Mouse (Mus musculus) G1E (cell line): ENCODE data around the gene Itfg2. TPM values are rescaled to one million over a fixed set of nuclear protein-coding genes. Genes with fewer than 3 reads are reported as not detected.

Experiments
- ATAC-seq: 2 replicates; pipeline ENCODE4 v1.8.0; 2016; ENCODE audit warnings: mild to moderate bottlenecking; ENCODE audit not compliant: insufficient number of reproducible peaks, poor library complexity, low FRiP score, severe bottlenecking; ENCODE audit errors: extremely low read depth
- DNase-seq: peaks from one replicate; pipeline ENCODE4 v3.0.0; 2012; ENCODE audit warnings: low spot score
- H3K27me3 ChIP-seq: 2 replicates; pipeline ENCODE4 v1.6.1; 2012; ENCODE audit warnings: mild to moderate bottlenecking, low read length, inconsistent platforms; ENCODE audit not compliant: insufficient read depth
- H3K36me3 ChIP-seq: replicated peaks from 2 replicates; pipeline ENCODE3; 2012; ENCODE audit warnings: mild to moderate bottlenecking, inconsistent platforms
- H3K4me1 ChIP-seq: 2 replicates; pipeline ENCODE4 v1.6.1; 2012; ENCODE audit warnings: low read depth, low read length, inconsistent platforms, mixed read lengths; ENCODE audit not compliant: insufficient read depth
- H3K4me3 ChIP-seq: 2 replicates; pipeline ENCODE4 v1.5.1; 2012; ENCODE audit warnings: low read depth, mild to moderate bottlenecking, inconsistent platforms, low read length, moderate library complexity, mixed read lengths
- H3K9me3 ChIP-seq: replicated peaks from 2 replicates; pipeline ENCODE4 v1.6.1; 2012; ENCODE audit warnings: inconsistent platforms
- CTCF ChIP-seq: IDR thresholded peaks from 2 replicates; pipeline ENCODE4 v1.5.1; 2012; ENCODE audit warnings: low read depth, low read length, inconsistent platforms, mixed read lengths
- GATA1 ChIP-seq: IDR thresholded peaks from 2 replicates; pipeline ENCODE4 v1.6.1; 2012; ENCODE audit warnings: borderline replicate concordance, low read length, inconsistent platforms, mixed read lengths
- GATA2 ChIP-seq: IDR thresholded peaks from 2 replicates; pipeline ENCODE4 v1.6.1; 2012; ENCODE audit warnings: low read depth, low read length, inconsistent platforms, borderline replicate concordance
- POLR2AphosphoS5 ChIP-seq: IDR thresholded peaks from 2 replicates; pipeline ENCODE4 v1.6.1; 2012; ENCODE audit warnings: low read depth, low read length, inconsistent platforms; ENCODE audit not compliant: insufficient replicate concordance
- TAL1 ChIP-seq: conservative IDR thresholded peaks from 2 replicates; pipeline ENCODE4 v1.6.1; 2012; ENCODE audit warnings: low read depth, low read length, inconsistent platforms, mixed read lengths
- polyA plus RNA-seq: library from polyadenylated mRNA; stranded (reverse); fragments of >175 nt; gene quantifications from 2 replicates; pipeline ENCODE4 v1.2.3, GENCODE M21; 2012
- total RNA-seq, 2 experiments: library from RNA; stranded (forward) in 1 of 2; stranded (reverse) in 1 of 2; fragments of 200-1000 nt in 1 of 2; fragments of >200 nt in 1 of 2; fragmentation: Nextera tagmentation in 1 of 2; gene quantifications; 2 replicates each; pipeline ENCODE4 v1.2.3; 2014 to 2017

Itfg2 gene
- total RNA-seq (2014; fragmentation: Nextera tagmentation), result 27.2 and 71.2 TPM in 2 replicates
- 12.3 and 16.2 TPM in 2 replicates for total RNA-seq (2017)
- 22.4 and 28.6 TPM in 2 replicates for polyA plus RNA-seq

DNA sequence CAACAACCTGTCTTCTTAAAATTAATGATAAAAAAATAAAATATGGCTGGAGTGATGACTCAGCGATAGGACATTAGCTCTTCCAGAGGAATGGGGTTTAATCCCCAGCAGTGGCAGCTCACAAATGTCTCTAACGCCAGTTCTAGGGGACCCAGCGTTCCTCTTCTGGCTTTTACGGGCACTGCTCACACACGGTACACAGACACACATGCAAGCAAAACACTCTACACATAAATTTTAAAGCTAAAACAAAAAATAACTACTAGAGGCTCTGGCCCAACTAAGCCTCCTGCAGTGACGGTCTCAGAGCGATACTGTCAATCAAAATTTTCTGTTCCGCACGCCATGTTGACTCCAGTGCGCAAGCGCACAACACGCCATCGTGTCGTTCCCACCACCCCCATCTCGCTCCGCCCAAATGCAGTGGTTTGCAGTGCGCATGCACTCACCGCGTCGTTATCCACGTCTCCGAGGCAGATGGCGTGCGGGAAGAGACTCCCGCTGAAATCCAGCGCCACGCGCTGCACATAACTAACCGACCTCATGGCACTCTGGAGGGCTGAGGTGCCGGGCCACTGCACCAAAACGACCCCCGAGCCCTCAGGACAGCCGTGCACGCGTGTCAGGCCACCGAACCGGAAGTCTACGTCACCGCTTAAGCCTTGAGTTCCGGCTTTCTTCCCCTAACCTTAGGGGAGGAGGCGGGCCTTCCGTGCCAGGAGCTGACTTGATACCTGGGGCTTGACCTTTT, at the start of gene Itfg2:
Gene Itfg2 (minus strand): TSS at position 663 of the 751 bp plus-strand sequence.
- peak; percentile 91 for DNase-seq
- Histone ChIP-seq H3K4me1 (peaks cover 25% of the 10 kb centered on the region; the same call in 1 of the 2 replicates), H3K9me3 (no peaks in the 10 kb centered on the region), H3K4me3 (peak within 1 kb of the TSS; percentile 79), H3K36me3 (peaks cover 55% of the 10 kb centered on the region), H3K27me3 (no peaks in the 10 kb centered on the region)
- peak; percentile 80 for ATAC-seq
- TF ChIP-seq POLR2AphosphoS5 (peak; percentile 69; the same call in 1 of the 2 replicates), TAL1 (no peak)

- no peak for DNase-seq
- no peak for TF ChIP-seq TAL1
- no peak for TF ChIP-seq POLR2AphosphoS5
- TF ChIP-seq GATA1, result no peak
- no peak for TF ChIP-seq CTCF
- TF ChIP-seq GATA2, result no peak
- no peak for ATAC-seq
- Histone ChIP-seq H3K9me3 (peaks cover 28% of the 10 kb centered on the region), H3K4me3 (no peak overlapping the region), H3K4me1 (no peaks in the 10 kb centered on the region), H3K27me3 (no peaks in the 10 kb centered on the region), H3K36me3 (no peaks in the 10 kb centered on the region)
Measured at GRCm38 (mm10) chr6:128474112-128474511, 49.4 kb upstream of the Itfg2 start.

DNA sequence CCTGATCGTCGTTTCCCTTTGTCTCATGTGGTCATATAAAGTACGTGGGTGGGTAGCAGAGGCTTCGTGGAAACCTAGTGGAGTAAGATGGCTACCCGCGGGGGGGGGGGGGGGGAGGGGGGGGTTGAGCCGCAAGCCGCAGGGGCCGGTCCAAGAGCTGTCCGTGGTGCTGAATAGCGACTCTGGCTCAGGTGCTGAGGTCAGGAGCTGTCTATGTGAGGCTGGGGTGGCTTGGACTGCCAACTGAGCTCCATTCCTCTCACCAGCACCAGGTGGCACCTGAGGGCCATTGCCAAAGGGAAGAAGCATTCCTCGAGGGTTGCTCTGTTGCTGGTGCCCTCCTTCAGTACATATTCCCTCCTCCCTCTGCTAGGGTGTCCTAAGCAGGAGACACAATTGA, 44.7 kb upstream of the Itfg2 start:
- Histone ChIP-seq H3K9me3 (peaks cover 17% of the 10 kb centered on the region), H3K36me3 (no peaks in the 10 kb centered on the region), H3K4me1 (no peaks in the 10 kb centered on the region), H3K4me3 (no peak overlapping the region), H3K27me3 (no peaks in the 10 kb centered on the region)
- ATAC-seq, result no peak
- no peak for DNase-seq
- TF ChIP-seq CTCF, result no peak

- no peaks in the 10 kb centered on the region for H3K4me1 ChIP-seq
- TF ChIP-seq GATA1 (no peak), CTCF (no peak), POLR2AphosphoS5 (no peak), GATA2 (no peak), TAL1 (no peak)
- no peaks in the 10 kb centered on the region for H3K27me3 ChIP-seq
- no peaks in the 10 kb centered on the region for H3K36me3 ChIP-seq
- H3K9me3 ChIP-seq, result peaks cover 8% of the 10 kb centered on the region
- H3K4me3 ChIP-seq, result no peak overlapping the region
- ATAC-seq (no peak), DNase-seq (no peak)
Measured at GRCm38 (mm10) chr6:128467298-128467697, 42.6 kb upstream of the Itfg2 start.

DNA sequence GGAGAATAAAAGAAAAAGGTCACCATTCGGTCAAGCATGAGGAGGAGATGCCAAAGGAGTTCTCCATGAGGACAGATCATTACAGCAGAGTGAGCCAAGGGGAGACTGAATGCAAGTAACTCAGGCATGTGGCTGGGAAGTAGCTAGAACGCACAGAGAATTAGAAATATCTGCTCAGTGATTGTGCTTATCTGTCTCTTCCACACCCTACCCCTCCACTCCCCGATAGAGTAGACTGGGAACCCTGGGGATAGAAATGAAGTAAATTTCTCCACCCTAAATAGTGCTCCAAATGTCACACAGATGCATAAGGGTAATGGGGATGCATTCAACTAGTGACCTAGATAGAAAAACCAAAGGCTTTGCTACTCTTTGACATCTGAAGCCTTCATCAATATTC, 41.8 kb upstream of the Itfg2 start:
- ATAC-seq (no peak), DNase-seq (no peak)
- H3K9me3 ChIP-seq, result peaks cover 8% of the 10 kb centered on the region
- H3K36me3 ChIP-seq, result no peaks in the 10 kb centered on the region
- H3K4me3 ChIP-seq, result no peak overlapping the region
- H3K27me3 ChIP-seq, result no peaks in the 10 kb centered on the region
- TF ChIP-seq TAL1 (no peak), POLR2AphosphoS5 (no peak), CTCF (no peak), GATA1 (no peak), GATA2 (no peak)
- H3K4me1 ChIP-seq, result no peaks in the 10 kb centered on the region

DNA sequence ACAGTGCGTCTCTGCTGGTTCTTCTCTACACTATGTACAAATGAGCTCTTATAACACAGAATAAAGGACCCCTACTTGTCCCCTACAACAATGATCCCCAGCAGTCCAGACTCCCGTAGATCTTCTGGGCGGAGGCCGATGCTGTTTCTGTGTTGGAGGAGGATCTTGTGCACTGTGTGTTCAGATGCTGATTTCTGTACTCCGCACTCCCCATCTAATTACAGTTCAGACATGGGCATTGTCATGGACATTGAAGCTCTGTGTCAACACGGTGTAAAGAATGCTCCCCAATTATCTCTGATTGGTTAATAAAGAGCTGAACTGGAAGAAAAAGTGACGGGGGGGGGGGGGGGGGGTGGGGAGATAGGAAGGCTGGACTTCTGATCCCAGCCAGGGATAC, 41.3 kb upstream of the Itfg2 start:
- no peak for ATAC-seq
- peaks cover 8% of the 10 kb centered on the region for H3K9me3 ChIP-seq
- TF ChIP-seq GATA1 (no peak), CTCF (no peak), TAL1 (no peak), POLR2AphosphoS5 (no peak), GATA2 (no peak)
- no peak overlapping the region for H3K4me3 ChIP-seq
- H3K4me1 ChIP-seq, result no peaks in the 10 kb centered on the region
- no peaks in the 10 kb centered on the region for H3K36me3 ChIP-seq
- no peak for DNase-seq
- H3K27me3 ChIP-seq, result no peaks in the 10 kb centered on the region

DNA sequence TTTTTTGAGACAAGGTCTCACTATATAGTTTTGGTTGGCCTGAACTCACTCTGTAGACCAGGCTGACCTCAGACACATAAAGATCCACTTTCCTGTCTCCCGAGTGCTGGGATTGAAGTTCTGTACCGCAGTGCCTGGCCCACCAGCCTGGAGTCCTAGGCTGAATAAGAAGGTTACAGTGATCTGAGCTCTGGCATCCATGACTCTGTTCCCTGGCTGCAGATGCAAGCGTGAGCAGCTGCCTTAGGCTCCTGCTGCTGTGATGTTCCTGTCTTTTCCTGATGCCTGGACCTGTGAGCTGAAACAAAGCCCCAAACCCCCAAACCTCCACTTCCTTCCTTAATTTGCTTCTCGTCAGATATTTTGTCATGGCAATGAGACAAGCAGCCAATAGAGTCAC, 40.3 kb upstream of the Itfg2 start:
- no peak for ATAC-seq
- H3K27me3 ChIP-seq, result no peaks in the 10 kb centered on the region

More for the DNA sequence above, 40.3 kb upstream of the Itfg2 start:
- no peaks in the 10 kb centered on the region for H3K4me1 ChIP-seq
- H3K4me3 ChIP-seq, result no peak overlapping the region
- H3K36me3 ChIP-seq, result no peaks in the 10 kb centered on the region
- peaks cover 6% of the 10 kb centered on the region for H3K9me3 ChIP-seq
- TF ChIP-seq TAL1 (no peak), CTCF (no peak), GATA2 (no peak), POLR2AphosphoS5 (no peak), GATA1 (no peak)
- DNase-seq, result no peak
